11 mouse cellular contexts compared by ENCODE assay signal in the genomic region with DNA sequence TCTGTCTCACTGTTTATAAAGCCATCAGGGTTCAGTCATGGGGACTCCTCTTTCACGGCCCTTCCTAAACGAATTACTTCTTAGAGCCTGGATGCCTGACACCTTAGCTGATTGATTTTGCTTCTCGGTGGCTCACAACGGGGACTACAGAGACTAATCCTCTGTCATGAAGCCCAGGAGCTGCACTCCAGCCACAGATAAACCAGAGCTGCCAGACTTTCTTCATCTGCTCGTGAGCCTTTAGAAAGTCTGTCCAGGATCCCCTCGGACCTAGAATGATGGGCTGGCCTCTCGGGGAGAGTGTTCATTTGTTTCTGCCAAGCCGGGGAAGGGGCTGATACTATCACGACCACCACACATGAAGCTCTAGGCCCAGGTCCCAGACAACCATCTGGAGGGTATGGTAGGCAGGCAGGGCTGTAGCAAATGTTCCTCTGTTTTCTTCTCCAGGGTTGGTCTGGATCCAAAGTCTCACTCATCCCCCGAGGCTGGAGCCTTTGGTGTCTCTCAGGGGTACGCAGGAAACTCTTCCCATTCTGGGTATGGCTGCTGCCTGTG. TPM values are rescaled to one million over a fixed set of nuclear protein-coding genes. Genes with fewer than 3 reads are reported as not detected.
A peak's percentile ranks its signal among the peaks of the same experiment; 100 is the strongest.
DNase-seq lines count a peak whose midpoint lies in the region; ATAC-seq and TF ChIP-seq lines count a peak whose summit lies in the region.
"Had no signal": no experiment of that assay in that cellular context is flagged by ENCODE, and none has a peak within 500 bp of the region (broad histone marks: within the 10 kb centered on the region; RNA-seq: fewer than 3 reads in every experiment).

No protein-coding gene starts in this region.

- no peak overlapping the region for H3K4me3 ChIP-seq in heart, embryonic 11.5 days (ENCODE audit: low read depth, low read length)
- no peak overlapping the region for H3K4me3 ChIP-seq in stomach, embryonic 14.5 days (ENCODE audit: low read depth, low read length)
- H3K4me3 ChIP-seq in stomach, postnatal 0 days (ENCODE audit: low read depth, low read length), result no peak overlapping the region
- H3K4me3 ChIP-seq in hindbrain, postnatal 0 days (ENCODE audit: low read length), result no peak overlapping the region
- no peak overlapping the region for H3K4me3 ChIP-seq in thymus, adult 2 months (ENCODE audit: control insufficient read depth, insufficient read depth, low read length)
- H3K4me3 ChIP-seq: limb, embryonic 15.5 days had no signal

- no peak for DNase-seq in heart, adult 11 months
- DNase-seq in stomach, postnatal 0 days (ENCODE audit: low spot score), result no peak
- peak; percentile 67 for DNase-seq in hindbrain, postnatal 0 days (ENCODE audit: low spot score)
- DNase-seq in testis, postnatal 10 days (ENCODE audit: low spot score), result no peak
- no peak for DNase-seq in spleen, postnatal 10 days (ENCODE audit: low spot score in 2 of 2)
- DNase-seq in thymus, adult 2 months, result no peak
- DNase-seq: kidney, adult 2 months; thymus, postnatal 4 days had no signal

- TF ChIP-seq POLR2A in thymus, adult 2 months (IDR thresholded peaks at IDR 0.05; ENCODE audit: control insufficient read depth, extremely low read depth, insufficient read depth, low read length, poor library complexity), result no peak

- TF ChIP-seq EP300 in stomach, postnatal 0 days (optimal IDR thresholded peaks at IDR 0.05), result no peak

- ATAC-seq in heart, embryonic 11.5 days (replicated peaks; ENCODE audit: insufficient number of reproducible peaks, low FRiP score, low TSS enrichment), result no peak
- ATAC-seq in stomach, embryonic 14.5 days (ENCODE audit: insufficient number of reproducible peaks, insufficient read depth, low FRiP score, low read depth), result no peak
- ATAC-seq in stomach, postnatal 0 days (ENCODE audit: low FRiP score, low TSS enrichment), result no peak
- ATAC-seq in hindbrain, postnatal 0 days, result peak; percentile 27; the same call in 1 of the 2 replicates

- no peak for TF ChIP-seq CTCF in stomach, postnatal 0 days (IDR thresholded peaks at IDR 0.05; ENCODE audit: low read depth)
- no peak for TF ChIP-seq CTCF in hindbrain, postnatal 0 days (IDR thresholded peaks at IDR 0.05; ENCODE audit: low read depth)
- no peak for TF ChIP-seq CTCF in thymus, adult 2 months (IDR thresholded peaks at IDR 0.05; ENCODE audit: borderline replicate concordance, control insufficient read depth, extremely low read depth, insufficient read depth, low read length, poor library complexity)

- peak overlapping the region; percentile 35; the same call in 1 of the 2 replicates for H3K27ac ChIP-seq in heart, embryonic 11.5 days (ENCODE audit: low read depth, low read length)
- 0 out of 2 replicates have a peak overlapping the region, but pooled peaks have one; percentile 7 for H3K27ac ChIP-seq in stomach, embryonic 14.5 days (ENCODE audit: low read length)
- H3K27ac ChIP-seq in stomach, postnatal 0 days (replicated peaks), result no peak overlapping the region; the same call in 1 of the 2 replicates
- peak overlapping the region; percentile 45 for H3K27ac ChIP-seq in hindbrain, postnatal 0 days
- no peak overlapping the region for H3K27ac ChIP-seq in thymus, adult 2 months (ENCODE audit: control insufficient read depth, insufficient read depth, low read length)
- H3K27ac ChIP-seq: limb, embryonic 15.5 days had no signal

- H3K4me2 ChIP-seq in heart, embryonic 11.5 days, result no peak overlapping the region
- H3K4me2 ChIP-seq in stomach, embryonic 14.5 days (replicated peaks; ENCODE audit: low read depth, low read length), result no peak overlapping the region
- no peak overlapping the region for H3K4me2 ChIP-seq in stomach, postnatal 0 days (replicated peaks; ENCODE audit: low read depth)
- H3K4me2 ChIP-seq in hindbrain, postnatal 0 days (ENCODE audit: low read depth, low read length), result no peak overlapping the region
- H3K4me2 ChIP-seq: limb, embryonic 15.5 days had no signal

- H3K9ac ChIP-seq in heart, embryonic 11.5 days (ENCODE audit: low read depth, low read length), result no peak overlapping the region
- H3K9ac ChIP-seq in stomach, embryonic 14.5 days (replicated peaks; ENCODE audit: low read depth, low read length), result no peak overlapping the region
- H3K9ac ChIP-seq in stomach, postnatal 0 days (ENCODE audit: low read length), result no peak overlapping the region
- no peak overlapping the region for H3K9ac ChIP-seq in hindbrain, postnatal 0 days (replicated peaks; ENCODE audit: low read length)
- H3K9ac ChIP-seq: limb, embryonic 15.5 days had no signal

- 28% methylated on average over 11 of the region's 11 CpGs for WGBS in heart, embryonic 11.5 days (ENCODE audit: insufficient replicate concordance)
- 26% methylated on average over 11 of the region's 11 CpGs for WGBS in stomach, embryonic 14.5 days
- 31% methylated on average over 11 of the region's 11 CpGs for WGBS in stomach, postnatal 0 days
- WGBS in hindbrain, postnatal 0 days, result 15% methylated on average over 11 of the region's 11 CpGs
- 90% methylated on average over 11 of the region's 11 CpGs for WGBS in thymus, adult 2 months

- no peaks in the 10 kb centered on the region for H3K27me3 ChIP-seq in heart, embryonic 11.5 days (ENCODE audit: control insufficient read depth, insufficient read depth, low read length)
- no peaks in the 10 kb centered on the region for H3K27me3 ChIP-seq in stomach, embryonic 14.5 days (ENCODE audit: control insufficient read depth, insufficient read depth, low read length)
- no peaks in the 10 kb centered on the region for H3K27me3 ChIP-seq in stomach, postnatal 0 days (ENCODE audit: control insufficient read depth, insufficient read depth, low read length)
- H3K27me3 ChIP-seq in hindbrain, postnatal 0 days (ENCODE audit: insufficient read depth, low read length), result no peaks in the 10 kb centered on the region
- no peaks in the 10 kb centered on the region for H3K27me3 ChIP-seq in thymus, adult 2 months (ENCODE audit: control insufficient read depth, insufficient read depth, low read length)
- H3K27me3 ChIP-seq: limb, embryonic 15.5 days had no signal

- peaks cover 39% of the 10 kb centered on the region for H3K4me1 ChIP-seq in heart, embryonic 11.5 days (ENCODE audit: control insufficient read depth, insufficient read depth, low read length)
- peaks cover 15% of the 10 kb centered on the region for H3K4me1 ChIP-seq in stomach, embryonic 14.5 days (ENCODE audit: control insufficient read depth, insufficient read depth, low read length)
- 0 out of 2 replicates have a peak, but pooled peaks cover 2% of the 10 kb centered on the region for H3K4me1 ChIP-seq in stomach, postnatal 0 days (replicated peaks; ENCODE audit: control insufficient read depth, insufficient read depth)
- peaks cover 14% of the 10 kb centered on the region for H3K4me1 ChIP-seq in hindbrain, postnatal 0 days (ENCODE audit: insufficient read depth, low read length)
- peaks cover 17% of the 10 kb centered on the region for H3K4me1 ChIP-seq in thymus, adult 2 months (replicated peaks; ENCODE audit: control insufficient read depth, insufficient read depth, low read length)

- H3K9me3 ChIP-seq in heart, embryonic 11.5 days (replicated peaks; ENCODE audit: control insufficient read depth, low read length), result no peaks in the 10 kb centered on the region
- no peaks in the 10 kb centered on the region for H3K9me3 ChIP-seq in stomach, embryonic 14.5 days (ENCODE audit: control insufficient read depth, low read depth, low read length)
- H3K9me3 ChIP-seq in stomach, postnatal 0 days (ENCODE audit: control insufficient read depth, low read length), result no peaks in the 10 kb centered on the region
- no peaks in the 10 kb centered on the region for H3K9me3 ChIP-seq in hindbrain, postnatal 0 days (ENCODE audit: low read length)
- H3K9me3 ChIP-seq: limb, embryonic 15.5 days had no signal

- no peaks in the 10 kb centered on the region for H3K36me3 ChIP-seq in heart, embryonic 11.5 days (ENCODE audit: control insufficient read depth, insufficient read depth, low read length)
- H3K36me3 ChIP-seq in stomach, embryonic 14.5 days (ENCODE audit: control insufficient read depth, insufficient read depth, low read length), result no peaks in the 10 kb centered on the region
- H3K36me3 ChIP-seq in stomach, postnatal 0 days (ENCODE audit: control insufficient read depth, insufficient read depth, low read length), result no peaks in the 10 kb centered on the region
- H3K36me3 ChIP-seq in hindbrain, postnatal 0 days (ENCODE audit: insufficient read depth, low read length), result no peaks in the 10 kb centered on the region
- no peaks in the 10 kb centered on the region for H3K36me3 ChIP-seq in thymus, adult 2 months (ENCODE audit: control insufficient read depth, insufficient read depth, low read length)
- H3K36me3 ChIP-seq: limb, embryonic 15.5 days had no signal

RNA-seq across cellular contexts. Expression of a gene that starts 13.5 kb away (rescaled TPM):
- polyA plus RNA-seq in heart, embryonic 11.5 days (2014; fragmentation: Nextera tagmentation; extraction: Ambion mirVana), result 43.3 and 48.2 TPM in 2 replicates
- 29.3 and 31.5 TPM in 2 replicates for polyA plus RNA-seq in stomach, embryonic 14.5 days (2014; fragmentation: Nextera tagmentation; extraction: Ambion mirVana)
- polyA plus RNA-seq in stomach, postnatal 0 days (2015; fragmentation: Nextera tagmentation; extraction: Ambion mirVana), result 31.0 and 35.8 TPM in 2 replicates
- 104 and 110 TPM in 2 replicates for total RNA-seq in hindbrain, postnatal 0 days (2014; rRNA removed)
- polyA plus RNA-seq in hindbrain, postnatal 0 days (2015; fragmentation: Nextera tagmentation; extraction: Ambion mirVana), result 94.0 and 95.1 TPM in 2 replicates
- polyA plus RNA-seq in thymus, adult 2 months (2012; rRNA removed), result 111 and 119 TPM in 2 replicates

RNA-seq across cellular contexts. Expression of a gene that starts 50.1 kb away (rescaled TPM):
- polyA plus RNA-seq in heart, embryonic 11.5 days (2014; fragmentation: Nextera tagmentation; extraction: Ambion mirVana), result 1.1 and 1.4 TPM in 2 replicates
- 1.7 and 2.1 TPM in 2 replicates for polyA plus RNA-seq in stomach, embryonic 14.5 days (2014; fragmentation: Nextera tagmentation; extraction: Ambion mirVana)
- 7.7 and 8.2 TPM in 2 replicates for polyA plus RNA-seq in stomach, postnatal 0 days (2015; fragmentation: Nextera tagmentation; extraction: Ambion mirVana)
- 69.3 and 71.2 TPM in 2 replicates for total RNA-seq in hindbrain, postnatal 0 days (2014; rRNA removed)
- polyA plus RNA-seq in hindbrain, postnatal 0 days (2015; fragmentation: Nextera tagmentation; extraction: Ambion mirVana), result 30.8 and 34.5 TPM in 2 replicates
- 48.2 and 54.0 TPM in 2 replicates for polyA plus RNA-seq in thymus, adult 2 months (2012; rRNA removed)

Comparison
In these comparisons a context has a peak if more than half of its experiments do, and no peak if none do; other contexts are left out.
1. H3K27ac ChIP-seq: peak in heart, embryonic 11.5 days (single experiment), stomach, embryonic 14.5 days (single experiment) and hindbrain, postnatal 0 days (single experiment); none in stomach, postnatal 0 days (single experiment) and thymus, adult 2 months (single experiment).